Mouse (Mus musculus) heart, embryonic 11.5 days (tissue): ENCODE results near the gene Samd8. TPM values are rescaled to one million over a fixed set of nuclear protein-coding genes. Genes with fewer than 3 reads are reported as not detected.
A peak's percentile ranks its signal among the peaks of the same experiment; 100 is the strongest.

Experiments used
- ATAC-seq: fragments of 200-750 bp; cut with Nextera tagmentation; replicated peaks from 2 replicates; pipeline ENCODE4 v1.8.0; 2017; ENCODE audit warnings: moderate library complexity; ENCODE audit not compliant: insufficient number of reproducible peaks, low FRiP score, low TSS enrichment
- H3K27ac ChIP-seq: fragments of 300-500 bp; sonication (generic); 2 replicates; pipeline ENCODE4 v1.5.1; 2014; ENCODE audit warnings: mild to moderate bottlenecking, low read depth, low read length
- H3K27me3 ChIP-seq: fragments of 300-500 bp; sonication (generic); 2 replicates; pipeline ENCODE4 v1.6.1; 2014; ENCODE audit warnings: mild to moderate bottlenecking, low read length, mixed read lengths; ENCODE audit not compliant: control insufficient read depth, insufficient read depth
- H3K36me3 ChIP-seq: fragments of 300-500 bp; sonication (generic); 2 replicates; pipeline ENCODE4 v1.6.1; 2014; ENCODE audit warnings: mild to moderate bottlenecking, low read length, moderate library complexity, mixed read lengths; ENCODE audit not compliant: control insufficient read depth, insufficient read depth
- H3K4me1 ChIP-seq: fragments of 300-500 bp; sonication (generic); 2 replicates; pipeline ENCODE4 v1.6.1; 2014; ENCODE audit warnings: low read length; ENCODE audit not compliant: control insufficient read depth, insufficient read depth
- H3K4me2 ChIP-seq: fragments of 300-500 bp; sonication (generic); 2 replicates; pipeline ENCODE4 v1.6.1; 2014; ENCODE audit warnings: mild to moderate bottlenecking, moderate library complexity
- H3K4me3 ChIP-seq: fragments of 300-500 bp; sonication (generic); 2 replicates; pipeline ENCODE4 v1.5.1; 2014; ENCODE audit warnings: low read depth, low read length
- H3K9ac ChIP-seq: fragments of 300-500 bp; sonication (generic); 2 replicates; pipeline ENCODE4 v1.6.1; 2014; ENCODE audit warnings: mild to moderate bottlenecking, low read depth, low read length, moderate library complexity
- H3K9me3 ChIP-seq: fragments of 300-500 bp; sonication (generic); replicated peaks from 2 replicates; pipeline ENCODE4 v1.6.1; 2016; ENCODE audit warnings: low read length; ENCODE audit not compliant: control insufficient read depth
- WGBS: fragments of 180-500 bp; shearing (Covaris S2); extraction: QIAGEN DNeasy Blood & Tissue Kit; methylation state at CpG from one replicate; pipeline ENCODE4 v1.1.7; 2014; ENCODE audit not compliant: insufficient replicate concordance; 5-methylcytosine and 5-hydroxymethylcytosine counted together
- polyA plus RNA-seq: library from polyadenylated mRNA; unstranded; fragments of >200 nt; fragmentation: Nextera tagmentation; extraction: Ambion mirVana; gene quantifications from 2 replicates; pipeline ENCODE4 v1.2.1, GENCODE M21; 2014

Gene Samd8
- polyA plus RNA-seq, 1 experiment from 2014 or later: 10.8 TPM

GRCm38 (mm10) chr14:21748142-21748870 lies 2.0 kb upstream of the Samd8 start:
- H3K4me1 ChIP-seq: peaks cover 7% of the 10 kb centered on the region; the same call in 1 of the 2 replicates
- no peak overlapping the region for H3K27ac ChIP-seq
- H3K4me2 ChIP-seq: no peak overlapping the region
- peaks cover 3% of the 10 kb centered on the region; the same call in 1 of the 2 replicates for H3K27me3 ChIP-seq
- H3K9ac ChIP-seq: no peak overlapping the region
- no peaks in the 10 kb centered on the region for H3K9me3 ChIP-seq
- 36% methylated on average over 15 of the region's 15 CpGs for WGBS
- ATAC-seq: no peak
- no peaks in the 10 kb centered on the region for H3K36me3 ChIP-seq
- H3K4me3 ChIP-seq: no peak overlapping the region

GRCm38 (mm10) chr14:21750881-21751542 lies 681 bp downstream of the Samd8 start, which contains the start of gene Dusp13:
Gene Dusp13 (minus strand): TSS chr14:21751181.
- ATAC-seq: peak; percentile 64
- under 1% methylated on average over 26 of the region's 26 CpGs for WGBS

GRCm38 (mm10) chr14:21752411-21752810 lies 2.1 kb downstream of the Samd8 start:
- H3K27ac ChIP-seq: no peak overlapping the region
- no peaks in the 10 kb centered on the region for H3K9me3 ChIP-seq
- no peak overlapping the region for H3K4me2 ChIP-seq
- no peak overlapping the region for H3K9ac ChIP-seq
- H3K27me3 ChIP-seq: no peaks in the 10 kb centered on the region
- H3K4me1 ChIP-seq: peaks cover 7% of the 10 kb centered on the region; the same call in 1 of the 2 replicates
- H3K4me3 ChIP-seq: no peak overlapping the region
- WGBS: 87% methylated on average over 3 of the region's 3 CpGs
- no peak for ATAC-seq
- no peaks in the 10 kb centered on the region for H3K36me3 ChIP-seq

More at GRCm38 (mm10) chr14:21750881-21751542, 681 bp downstream of the Samd8 start, which contains the start of gene Dusp13:
- H3K4me1 ChIP-seq: peaks cover 7% of the 10 kb centered on the region; the same call in 1 of the 2 replicates
- no peaks in the 10 kb centered on the region for H3K27me3 ChIP-seq
- H3K36me3 ChIP-seq: no peaks in the 10 kb centered on the region
- H3K4me3 ChIP-seq: peak within 1 kb of the TSS; percentile 84
- peak within 1 kb of the TSS; percentile 82 for H3K4me2 ChIP-seq
- H3K27ac ChIP-seq: peak within 1 kb of the TSS; percentile 71
- H3K9me3 ChIP-seq: no peaks in the 10 kb centered on the region
- H3K9ac ChIP-seq: peak within 1 kb of the TSS; percentile 83

DNA sequence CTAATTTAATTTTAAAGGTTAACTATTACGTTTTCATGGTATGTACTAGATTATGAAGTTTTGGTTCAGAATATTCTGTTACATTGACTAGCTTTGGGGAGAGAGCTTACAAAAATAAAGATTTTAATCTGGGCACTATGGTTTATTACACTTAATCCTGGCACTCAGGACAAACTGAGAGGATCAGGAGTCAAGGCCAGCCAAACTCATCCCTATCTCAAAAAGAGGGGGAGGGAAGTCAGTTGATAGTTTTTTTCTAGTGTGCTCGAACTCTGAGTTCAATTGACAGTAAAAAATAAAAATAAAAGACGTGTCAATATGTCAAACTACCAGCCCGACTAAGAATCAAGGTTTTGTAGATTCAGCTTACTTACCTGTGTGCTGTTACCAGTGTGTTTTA lies 3.0 kb downstream of the Samd8 start:
- Histone ChIP-seq H3K9ac (no peak overlapping the region), H3K27ac (no peak overlapping the region), H3K4me1 (peaks cover 7% of the 10 kb centered on the region; the same call in 1 of the 2 replicates), H3K4me3 (no peak overlapping the region), H3K4me2 (no peak overlapping the region), H3K27me3 (no peaks in the 10 kb centered on the region), H3K36me3 (no peaks in the 10 kb centered on the region), H3K9me3 (no peaks in the 10 kb centered on the region)
- ATAC-seq: no peak
- 77% methylated on average over 4 of the region's 4 CpGs for WGBS

GRCm38 (mm10) chr14:21761560-21761959 lies 11.2 kb downstream of the Samd8 start:
- Histone ChIP-seq H3K4me3 (no peak overlapping the region), H3K27me3 (no peaks in the 10 kb centered on the region), H3K4me1 (peaks cover 13% of the 10 kb centered on the region), H3K27ac (no peak overlapping the region), H3K9ac (no peak overlapping the region), H3K9me3 (no peaks in the 10 kb centered on the region), H3K36me3 (no peaks in the 10 kb centered on the region), H3K4me2 (no peak overlapping the region)
- 73% methylated on average over 9 of the region's 9 CpGs for whole genome bisulfite sequencing
- no peak for ATAC-seq

DNA sequence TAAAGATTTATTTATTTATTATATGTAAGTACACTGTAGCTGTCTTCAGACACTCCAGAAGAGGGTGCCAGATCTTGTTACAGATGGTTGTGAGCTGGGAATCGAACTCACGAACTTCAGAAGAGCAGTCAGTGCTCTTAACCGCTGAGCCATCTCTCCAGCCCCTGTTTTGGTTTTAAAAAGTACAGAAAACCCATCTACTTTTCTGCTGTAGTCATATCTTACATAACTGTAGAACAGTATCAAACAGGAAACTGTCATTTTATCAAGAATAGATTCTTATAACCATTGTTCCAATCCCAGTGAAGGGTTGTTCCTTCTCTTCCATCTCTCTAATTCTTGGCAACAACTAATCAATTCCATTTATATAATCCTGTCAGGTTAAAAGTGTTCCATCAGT lies 13.4 kb downstream of the Samd8 start:
- peaks cover 14% of the 10 kb centered on the region for H3K4me1 ChIP-seq
- no peak overlapping the region for H3K9ac ChIP-seq
- WGBS: 90% methylated on average over 3 of the region's 3 CpGs
- H3K27ac ChIP-seq: no peak overlapping the region
- H3K36me3 ChIP-seq: no peaks in the 10 kb centered on the region
- no peak overlapping the region for H3K4me2 ChIP-seq
- no peaks in the 10 kb centered on the region for H3K9me3 ChIP-seq
- no peak for ATAC-seq
- H3K4me3 ChIP-seq: no peak overlapping the region
- no peaks in the 10 kb centered on the region for H3K27me3 ChIP-seq

DNA sequence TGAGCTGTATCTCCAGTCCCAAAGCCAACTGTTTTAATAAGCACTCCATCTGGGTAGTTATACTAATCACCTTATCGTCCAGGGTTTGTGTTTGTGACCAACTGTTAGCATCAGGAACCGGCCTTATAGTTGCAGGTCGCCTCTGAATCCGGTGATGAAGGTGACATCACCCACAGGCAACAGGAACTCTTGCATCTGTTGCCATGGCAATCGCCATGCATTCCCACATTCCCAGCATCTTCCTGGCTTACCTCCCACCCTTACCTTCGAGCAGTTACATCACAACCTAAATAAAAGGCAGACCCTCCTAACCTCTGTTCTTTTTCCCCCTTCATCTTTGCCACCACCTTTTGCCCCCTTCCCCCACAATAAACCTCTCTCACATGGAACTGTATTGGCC lies 14.3 kb downstream of the Samd8 start:
- 86% methylated on average over 6 of the region's 6 CpGs for WGBS
- H3K36me3 ChIP-seq: no peaks in the 10 kb centered on the region
- H3K4me2 ChIP-seq: no peak overlapping the region
- no peak overlapping the region for H3K27ac ChIP-seq
- no peaks in the 10 kb centered on the region for H3K9me3 ChIP-seq
- no peak overlapping the region for H3K9ac ChIP-seq
- H3K4me1 ChIP-seq: peaks cover 14% of the 10 kb centered on the region
- H3K4me3 ChIP-seq: no peak overlapping the region
- H3K27me3 ChIP-seq: no peaks in the 10 kb centered on the region
- ATAC-seq: no peak

GRCm38 (mm10) chr14:21765754-21766397 lies 15.5 kb downstream of the Samd8 start:
- Histone ChIP-seq H3K4me1 (peaks cover 14% of the 10 kb centered on the region), H3K27me3 (no peaks in the 10 kb centered on the region), H3K36me3 (no peaks in the 10 kb centered on the region), H3K9me3 (no peaks in the 10 kb centered on the region), H3K4me3 (no peak overlapping the region), H3K9ac (no peak overlapping the region), H3K27ac (no peak overlapping the region), H3K4me2 (no peak overlapping the region)
- no peak for ATAC-seq
- 52% methylated on average over 7 of the region's 7 CpGs for WGBS
